Mouse (Mus musculus): ENCODE measurements around the gene Arhgap35.
"Not testable (repeated sequence)": the region's sequence is repeated elsewhere in the genome, so short reads cannot be mapped to it uniquely, and the experiment has no call there.

Gene Arhgap35

DNA sequence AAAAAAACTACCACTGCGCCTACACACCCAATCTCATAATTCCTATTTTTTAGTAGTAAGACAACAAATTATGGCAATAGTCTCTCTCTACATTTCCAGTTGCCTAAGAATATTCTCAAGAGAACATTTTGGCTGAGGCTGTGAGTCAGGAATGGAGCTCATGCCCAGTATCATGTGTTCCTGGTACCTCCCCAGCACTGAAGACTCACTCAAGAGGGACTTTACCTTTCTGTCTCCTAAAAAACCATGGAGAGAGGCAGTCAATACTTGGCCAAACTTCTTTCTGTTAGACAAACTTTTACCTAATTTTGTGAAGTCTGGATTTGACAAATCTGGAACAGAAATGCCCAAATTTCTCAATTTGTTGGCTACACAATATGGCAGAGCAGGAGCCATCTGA lies 6.7 kb downstream of the Arhgap35 start:
- intact Hi-C loops (cut with DNase I): no loop called here

- intact Hi-C loops (cut with DNase I): not testable (repeated sequence)
Measured at GRCm38 (mm10) chr7:16606808-16607207, 8.0 kb downstream of the Arhgap35 start.

GRCm38 (mm10) chr7:16604141-16604540 lies 10.7 kb downstream of the Arhgap35 start:
- intact Hi-C loops (cut with DNase I): no loop called here

GRCm38 (mm10) chr7:16601683-16602102 lies 13.1 kb downstream of the Arhgap35 start:
- intact Hi-C loops (cut with DNase I): no loop called here

DNA sequence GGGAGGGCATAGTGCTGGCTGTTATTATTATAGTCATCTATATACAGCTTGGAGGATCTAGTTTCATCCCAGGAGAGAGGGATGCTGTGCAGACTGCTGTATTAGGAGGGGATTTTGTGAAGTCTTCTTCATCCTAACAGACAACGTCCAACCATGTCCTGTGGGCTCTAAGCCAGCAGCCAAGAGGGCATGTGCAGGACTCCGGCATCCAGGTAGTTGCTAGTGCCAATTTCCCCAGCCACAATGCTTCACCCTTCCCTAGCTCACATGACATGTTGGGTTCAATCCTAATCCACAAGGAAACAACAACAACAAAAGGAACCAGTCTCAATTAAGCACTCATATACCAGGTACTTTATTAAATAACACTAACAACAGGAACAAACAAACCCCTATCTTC lies 15.8 kb downstream of the Arhgap35 start:
- intact Hi-C loops (cut with DNase I): no loop called here

DNA sequence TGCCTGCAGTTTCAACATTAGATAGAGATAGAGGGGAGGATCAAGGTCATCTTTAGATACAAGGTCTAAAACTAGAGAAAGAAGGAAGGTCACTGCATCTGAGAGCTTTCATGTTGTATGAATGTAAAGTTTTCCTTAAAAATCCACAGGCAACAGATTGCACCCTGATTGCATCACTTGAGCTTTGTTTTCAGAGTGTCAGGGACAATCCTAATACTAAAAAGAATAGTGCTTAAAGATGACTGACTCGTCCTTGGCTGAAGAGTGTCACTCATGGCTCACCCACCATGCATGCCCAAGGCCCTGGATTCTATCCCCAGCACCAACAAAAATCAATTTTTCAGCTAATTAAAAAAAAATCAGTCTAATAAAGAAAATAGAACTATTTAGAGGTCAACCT lies 23.5 kb downstream of the Arhgap35 start:
- intact Hi-C loops (cut with DNase I): no loop called here

DNA sequence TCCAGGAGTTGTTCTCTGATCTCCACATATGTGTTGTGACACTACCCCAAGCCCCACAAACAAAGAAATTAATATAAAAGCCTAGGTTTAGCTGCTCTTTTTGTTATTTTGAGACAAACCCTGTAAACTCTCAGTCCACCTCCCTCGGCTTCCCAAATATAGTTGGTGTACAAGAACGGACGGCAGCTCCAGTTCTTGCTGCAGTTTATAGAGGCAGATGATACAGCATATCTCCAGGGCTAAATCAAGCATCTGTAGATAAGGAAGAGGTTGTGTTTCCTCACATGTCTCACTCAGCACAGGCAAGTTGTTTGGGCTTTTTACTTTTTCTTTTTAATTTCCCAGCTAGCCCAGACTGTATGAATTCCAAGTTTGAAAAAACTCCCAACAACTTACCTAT lies 27.1 kb downstream of the Arhgap35 start:
- intact Hi-C loops (cut with DNase I): no loop called here

- intact Hi-C loops (cut with DNase I): no loop called here
Measured at GRCm38 (mm10) chr7:16584384-16584783, 30.4 kb downstream of the Arhgap35 start.

DNA sequence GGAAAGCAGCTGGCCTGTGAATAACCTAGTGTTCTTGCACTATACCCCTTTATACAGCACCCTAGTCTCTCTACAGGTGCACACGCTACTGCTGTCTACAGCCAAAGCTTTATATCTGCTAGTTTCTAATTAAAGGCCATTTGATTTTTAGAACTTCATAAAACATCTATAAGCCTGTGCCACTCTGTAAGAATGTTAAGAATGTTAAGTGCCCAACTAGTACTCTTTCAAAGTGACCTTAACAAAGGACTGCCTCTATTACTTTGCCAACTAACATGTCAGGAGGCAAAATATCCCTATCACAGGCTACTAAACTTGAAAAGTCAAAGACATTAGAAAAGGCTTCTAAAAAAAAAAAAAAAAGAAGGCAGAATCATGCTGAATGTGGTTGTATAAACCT lies 31.0 kb downstream of the Arhgap35 start:
- intact Hi-C loops (cut with DNase I): no loop called here

DNA sequence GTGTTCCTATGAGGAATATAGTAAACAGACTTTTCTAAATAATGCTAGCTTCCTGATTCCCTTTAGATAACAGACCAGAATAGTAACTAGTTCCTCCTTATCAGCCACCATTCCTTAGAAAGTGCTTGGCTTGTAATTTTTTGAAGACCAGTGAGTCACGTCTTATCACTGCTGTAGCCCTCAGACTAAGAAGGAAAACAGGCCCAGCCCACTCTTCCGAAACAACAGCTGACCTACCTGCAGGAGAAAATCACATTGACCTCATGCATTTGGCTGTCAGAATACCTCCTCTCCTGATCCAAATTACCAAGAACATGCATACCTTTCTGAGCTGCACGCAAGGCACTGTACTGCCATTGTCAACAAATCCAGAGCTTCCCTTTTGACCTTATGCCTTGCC lies 32.5 kb downstream of the Arhgap35 start:
- intact Hi-C loops (cut with DNase I): no loop called here

DNA sequence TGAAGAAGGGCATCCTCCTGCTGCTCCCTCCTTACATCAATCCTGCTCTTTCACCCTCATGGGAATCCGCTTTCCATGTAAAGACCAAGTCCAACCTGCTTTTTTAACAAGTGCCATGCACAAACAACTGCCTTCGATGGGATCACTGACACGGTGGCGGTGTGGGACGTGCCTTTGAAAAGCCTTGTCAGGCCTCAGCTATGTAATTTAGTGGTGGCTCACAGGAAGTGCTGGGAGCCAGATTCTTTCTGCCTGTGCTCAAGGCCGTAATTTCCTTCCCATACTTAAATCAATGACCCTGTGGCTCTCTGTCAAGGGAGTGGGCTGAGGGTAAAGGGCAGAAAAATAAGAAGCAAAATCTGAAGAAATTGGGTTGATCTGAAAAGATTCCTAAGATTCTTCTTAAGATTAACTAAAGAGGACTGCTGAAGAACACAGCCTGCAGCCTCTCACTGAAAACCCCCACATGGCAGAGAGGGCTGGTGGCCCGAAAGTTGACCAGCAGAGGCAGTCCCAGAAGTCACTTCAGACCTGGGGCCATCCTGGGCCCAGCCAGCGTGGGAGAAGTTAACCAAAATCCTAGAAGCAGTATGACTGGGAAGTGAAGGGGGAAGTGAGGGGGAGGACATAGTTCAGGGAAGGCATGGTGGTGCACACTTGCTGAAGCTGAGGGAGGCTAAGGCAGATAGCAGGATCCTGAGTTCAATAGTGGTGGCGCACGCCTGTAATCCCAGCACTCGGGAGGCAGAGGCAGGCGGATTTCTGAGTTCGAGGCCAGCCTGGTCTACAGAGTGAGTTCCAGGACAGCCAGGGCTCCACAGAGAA lies 33.3 kb downstream of the Arhgap35 start:
- intact Hi-C loops (cut with DNase I): no loop called here

DNA sequence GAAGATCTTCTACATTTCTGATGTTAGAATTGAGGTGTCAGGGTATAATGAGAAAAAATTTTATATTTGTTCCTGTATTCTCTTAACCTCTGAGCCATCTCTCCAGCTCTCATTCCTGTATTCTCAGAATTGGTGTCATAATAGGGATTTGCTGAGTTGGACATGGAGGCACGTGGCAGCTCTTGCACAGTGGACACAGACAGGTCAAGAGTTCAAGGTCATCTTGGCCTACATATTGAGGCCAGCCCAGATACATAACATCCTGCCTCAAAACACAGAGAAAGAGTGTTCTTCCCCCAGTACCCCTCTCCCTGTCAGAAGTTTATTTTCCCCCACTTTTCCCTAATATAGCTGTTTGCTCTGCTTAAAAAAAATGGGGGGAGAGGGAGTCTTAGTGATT lies 38.1 kb downstream of the Arhgap35 start:
- intact Hi-C loops (cut with DNase I): no loop called here

GRCm38 (mm10) chr7:16571191-16571590 lies 43.6 kb downstream of the Arhgap35 start:
- intact Hi-C loops (cut with DNase I): no loop called here

GRCm38 (mm10) chr7:16570737-16571136 lies 44.1 kb downstream of the Arhgap35 start:
- intact Hi-C loops (cut with DNase I): no loop called here

- intact Hi-C loops (cut with DNase I): loop anchor here (5.0 kb wide), 1 partner anchor 52 kb away; no protein-coding TSS in a partner anchor
Measured at GRCm38 (mm10) chr7:16564491-16564890, 50.3 kb downstream of the Arhgap35 start.

GRCm38 (mm10) chr7:16557783-16558538 lies 56.8 kb downstream of the Arhgap35 start:
- intact Hi-C loops (cut with DNase I): no loop called here

GRCm38 (mm10) chr7:16557251-16557650 lies 57.5 kb downstream of the Arhgap35 start:
- intact Hi-C loops (cut with DNase I): no loop called here

- intact Hi-C loops (cut with DNase I): no loop called here
Measured at GRCm38 (mm10) chr7:16554215-16554614, 60.6 kb downstream of the Arhgap35 start.

DNA sequence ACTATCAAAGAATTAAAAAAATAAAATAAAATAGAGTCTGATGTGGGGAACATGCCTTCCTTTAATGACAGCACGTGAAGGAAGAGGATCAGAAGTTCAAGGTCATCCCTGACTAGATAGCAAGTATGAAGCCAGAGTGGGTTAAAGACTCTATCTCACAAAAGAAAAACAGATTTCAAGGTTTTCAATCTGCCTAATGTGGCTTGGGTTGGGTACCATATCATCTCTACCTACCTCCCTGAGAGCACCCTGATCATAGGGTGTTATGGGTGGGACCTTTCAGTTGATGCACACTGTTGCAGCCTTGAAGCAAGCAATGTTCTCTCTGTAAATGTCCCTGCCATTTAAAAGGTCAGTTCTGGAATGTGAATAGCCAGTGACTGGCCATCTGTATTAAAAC lies 63.2 kb downstream of the Arhgap35 start:
- intact Hi-C loops (cut with DNase I): no loop called here

DNA sequence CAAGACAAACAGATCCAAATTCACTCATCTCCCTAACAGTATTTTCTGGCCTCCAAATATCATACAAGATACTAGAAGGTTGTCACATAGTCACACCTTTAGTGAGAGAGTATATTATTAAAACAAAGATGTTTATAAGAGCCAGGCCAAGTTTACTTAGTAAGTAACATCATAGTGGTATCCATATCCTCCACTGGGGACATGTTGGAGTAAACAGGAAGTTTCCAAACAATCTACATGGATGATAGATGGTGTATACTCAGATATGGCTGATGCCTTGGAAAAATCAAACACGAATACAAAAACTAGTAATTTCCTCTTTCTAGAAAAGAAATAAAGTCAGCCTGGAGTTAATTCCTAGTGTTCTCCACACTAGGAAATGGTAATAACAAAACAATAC lies 65.5 kb downstream of the Arhgap35 start:
- intact Hi-C loops (cut with DNase I): no loop called here

GRCm38 (mm10) chr7:16544770-16545169 lies 70.0 kb downstream of the Arhgap35 start:
- intact Hi-C loops (cut with DNase I): no loop called here

DNA sequence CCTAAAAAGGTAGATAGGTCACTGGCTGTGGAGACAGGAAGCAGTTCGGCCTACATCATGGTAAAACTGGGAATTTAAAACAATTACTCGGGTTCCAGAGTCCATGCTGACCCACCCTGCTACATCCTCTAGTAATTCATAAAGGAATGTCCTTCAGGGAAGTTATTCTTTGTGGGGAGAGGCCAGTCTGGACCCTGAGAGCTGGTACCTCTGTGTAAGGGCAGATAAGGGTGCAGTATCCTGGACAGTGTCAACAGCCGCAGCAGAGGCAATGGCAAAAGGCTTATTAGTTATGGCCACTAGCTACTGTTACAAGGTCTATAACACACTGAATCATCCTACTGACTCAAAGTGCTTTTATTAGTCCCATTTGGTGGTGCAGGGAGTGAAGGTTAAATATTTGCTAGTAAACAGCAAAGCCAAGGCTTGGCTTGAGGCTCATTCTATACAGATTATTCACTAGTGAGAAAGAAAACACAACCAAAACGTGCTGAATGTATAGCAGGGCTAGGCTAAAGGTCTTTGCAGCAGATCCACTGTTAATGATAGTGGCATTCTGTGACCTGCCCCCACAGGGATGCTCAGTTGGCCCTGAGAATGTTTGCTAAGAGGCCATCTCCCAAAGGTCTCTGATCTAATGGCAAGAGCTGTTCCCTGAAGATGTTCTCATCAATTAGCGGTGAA lies 77.4 kb downstream of the Arhgap35 start:
- intact Hi-C loops (cut with DNase I): no loop called here
